Mouse (Mus musculus) lung, postnatal 0 days (tissue): ENCODE data around the gene Atf7ip. TPM values are rescaled to one million over a fixed set of nuclear protein-coding genes. Genes with fewer than 3 reads are reported as not detected.
A peak's percentile ranks its signal among the peaks of the same experiment; 100 is the strongest.

Experiments
- ATAC-seq: fragments of 200-750 bp; cut with Nextera tagmentation; 2 replicates; pipeline ENCODE4 v1.8.0; 2017; ENCODE audit warnings: moderate library complexity
- DNase-seq: peaks from one replicate; pipeline ENCODE4 v3.0.0-alpha.2; 2016; ENCODE audit warnings: low spot score
- H3K27ac ChIP-seq: fragments of 300-500 bp; sonication (generic); 2 replicates; pipeline ENCODE4 v1.5.1; 2014; ENCODE audit warnings: antibody characterized with exemption, mild to moderate bottlenecking, low read length, mixed read lengths
- H3K27me3 ChIP-seq: fragments of 300-500 bp; sonication (generic); replicated peaks from 2 replicates; pipeline ENCODE4 v1.6.1; 2014; ENCODE audit warnings: low read length, mixed read lengths; ENCODE audit not compliant: insufficient read depth
- H3K36me3 ChIP-seq: fragments of 300-500 bp; sonication (generic); 2 replicates; pipeline ENCODE4 v1.6.1; 2014; ENCODE audit warnings: low read length, mixed read lengths; ENCODE audit not compliant: insufficient read depth
- H3K4me1 ChIP-seq: fragments of 300-500 bp; sonication (generic); 2 replicates; pipeline ENCODE4 v1.6.1; 2014; ENCODE audit warnings: antibody characterized with exemption, low read depth, low read length, mixed read lengths; ENCODE audit not compliant: insufficient read depth
- H3K4me2 ChIP-seq: fragments of 300-500 bp; sonication (generic); replicated peaks from 2 replicates; pipeline ENCODE4 v1.6.1; 2014; ENCODE audit warnings: low read depth, mild to moderate bottlenecking, low read length, moderate library complexity, mixed read lengths
- H3K4me3 ChIP-seq: fragments of 300-500 bp; sonication (generic); 2 replicates; pipeline ENCODE4 v1.5.1; 2014; ENCODE audit warnings: low read depth, low read length
- H3K9ac ChIP-seq: fragments of 300-500 bp; sonication (generic); replicated peaks from 2 replicates; pipeline ENCODE4 v1.6.1; 2014; ENCODE audit warnings: low read depth, mild to moderate bottlenecking
- H3K9me3 ChIP-seq: fragments of 300-500 bp; sonication (generic); 2 replicates; pipeline ENCODE4 v1.6.1; 2016; ENCODE audit warnings: low read length, mixed read lengths
- CTCF ChIP-seq: IDR thresholded peaks from 2 replicates; pipeline ENCODE4 v1.5.1; 2016; ENCODE audit warnings: antibody characterized with exemption, mild to moderate bottlenecking
- EP300 ChIP-seq: IDR thresholded peaks from 2 replicates; pipeline ENCODE4 v1.6.1; 2016; ENCODE audit warnings: antibody characterized with exemption, mild to moderate bottlenecking, control low read depth
- WGBS: fragments of 180-500 bp; shearing (Covaris S2); extraction: QIAGEN DNeasy Blood & Tissue Kit; methylation state at CpG from one replicate; pipeline ENCODE4 v1.1.7; 2014; 5-methylcytosine and 5-hydroxymethylcytosine counted together
- polyA plus RNA-seq: library from polyadenylated mRNA; unstranded; fragments of >200 nt; fragmentation: Nextera tagmentation; extraction: Ambion mirVana; gene quantifications from 2 replicates; pipeline ENCODE4 v1.2.1, GENCODE M21; 2015

Atf7ip gene
- polyA plus RNA-seq, 1 experiment from 2014 or later: 13.9 TPM

DNA sequence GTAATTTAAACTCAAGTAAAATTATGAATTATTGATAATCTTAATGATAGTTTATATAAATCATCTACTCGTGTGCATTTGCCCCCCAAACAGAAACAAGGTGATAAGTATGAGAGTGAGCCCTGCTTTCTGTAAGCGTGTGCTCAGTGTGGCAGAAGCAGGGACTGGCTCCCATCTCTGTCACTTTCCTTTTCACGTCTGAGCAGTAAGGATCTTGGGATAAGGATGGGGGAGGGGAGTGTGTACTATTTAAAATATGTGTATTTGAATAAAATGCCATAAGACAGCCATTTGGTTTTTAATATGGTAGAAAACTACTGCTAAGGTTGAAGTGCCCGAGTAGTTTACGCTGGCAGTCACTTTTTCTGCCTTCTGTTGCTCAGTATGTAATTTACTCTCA, 29.2 kb downstream of the Atf7ip start:
- Histone ChIP-seq H3K4me2 (0 out of 2 replicates have a peak overlapping the region, but pooled peaks have one; percentile 17), H3K36me3 (no peaks in the 10 kb centered on the region), H3K9ac (no peak overlapping the region), H3K27ac (no peak overlapping the region), H3K4me1 (peaks cover 6% of the 10 kb centered on the region; the same call in 1 of the 2 replicates), H3K4me3 (no peak overlapping the region), H3K27me3 (no peaks in the 10 kb centered on the region), H3K9me3 (no peaks in the 10 kb centered on the region)
- ATAC-seq (no peak), DNase-seq (peak; percentile 60)
- no peak for TF ChIP-seq EP300
- TF ChIP-seq CTCF: no peak
- 34% methylated on average over 5 of the region's 5 CpGs for WGBS

- WGBS: 56% methylated on average over 5 of the region's 5 CpGs
These were observed 30.2 kb downstream of the Atf7ip start for GRCm38 (mm10) chr6:136536121-136536520.

GRCm38 (mm10) chr6:136541350-136541749, 35.4 kb downstream of the Atf7ip start:
- no peaks in the 10 kb centered on the region for H3K9me3 ChIP-seq
- H3K27me3 ChIP-seq: no peaks in the 10 kb centered on the region
- peaks cover 10% of the 10 kb centered on the region; the same call in 1 of the 2 replicates for H3K4me1 ChIP-seq
- no peaks in the 10 kb centered on the region for H3K36me3 ChIP-seq
- TF ChIP-seq CTCF (no peak), EP300 (no peak)
- no peak overlapping the region for H3K9ac ChIP-seq
- no peak overlapping the region for H3K27ac ChIP-seq
- DNase-seq: no peak
- 76% methylated on average over 5 of the region's 5 CpGs for WGBS
- no peak overlapping the region for H3K4me2 ChIP-seq
- no peak overlapping the region for H3K4me3 ChIP-seq
- no peak for ATAC-seq

More at GRCm38 (mm10) chr6:136536121-136536520, 30.2 kb downstream of the Atf7ip start:
- Histone ChIP-seq H3K36me3 (no peaks in the 10 kb centered on the region), H3K27ac (no peak overlapping the region), H3K9me3 (no peaks in the 10 kb centered on the region), H3K27me3 (no peaks in the 10 kb centered on the region), H3K4me1 (peaks cover 6% of the 10 kb centered on the region; the same call in 1 of the 2 replicates), H3K4me2 (no peak overlapping the region), H3K9ac (no peak overlapping the region), H3K4me3 (no peak overlapping the region)
- DNase-seq (no peak), ATAC-seq (no peak)
- no peak for TF ChIP-seq EP300
- no peak for TF ChIP-seq CTCF

DNA sequence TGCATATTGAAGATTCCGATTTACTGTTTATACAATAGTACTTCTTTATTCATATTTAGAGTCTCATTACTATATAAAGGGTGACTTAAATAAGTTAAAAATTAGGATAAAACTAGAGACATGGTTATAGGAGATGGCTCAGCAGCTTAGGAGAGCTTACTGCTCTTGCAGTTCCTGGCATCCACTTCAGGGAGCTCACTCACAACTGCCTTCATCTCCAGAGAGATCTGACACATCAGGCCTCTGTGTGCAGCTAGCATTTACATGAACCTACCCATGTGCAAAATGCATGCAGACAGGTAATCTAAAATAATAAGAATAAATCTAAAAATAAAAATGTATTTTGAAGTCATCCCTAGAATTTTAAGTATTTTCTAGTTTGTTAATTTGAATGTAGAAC, 36.1 kb downstream of the Atf7ip start:
- peaks cover 10% of the 10 kb centered on the region; the same call in 1 of the 2 replicates for H3K4me1 ChIP-seq
- H3K9ac ChIP-seq: no peak overlapping the region
- H3K36me3 ChIP-seq: no peaks in the 10 kb centered on the region
- DNase-seq: no peak
- no peak overlapping the region for H3K27ac ChIP-seq
- H3K27me3 ChIP-seq: no peaks in the 10 kb centered on the region
- WGBS: 66% methylated on average over 1 of the region's 1 CpGs
- H3K4me2 ChIP-seq: no peak overlapping the region
- TF ChIP-seq EP300 (no peak), CTCF (no peak)
- no peaks in the 10 kb centered on the region for H3K9me3 ChIP-seq
- ATAC-seq: no peak
- H3K4me3 ChIP-seq: no peak overlapping the region

- ATAC-seq (peak; percentile 93), DNase-seq (peak; percentile 91)
- H3K36me3 ChIP-seq: no peaks in the 10 kb centered on the region
- H3K4me2 ChIP-seq: peak overlapping the region; percentile 35
- H3K9me3 ChIP-seq: no peaks in the 10 kb centered on the region
- H3K4me1 ChIP-seq: peaks cover 12% of the 10 kb centered on the region; the same call in 1 of the 2 replicates
- H3K9ac ChIP-seq: no peak overlapping the region; the same call in 1 of the 2 replicates
- no peaks in the 10 kb centered on the region for H3K27me3 ChIP-seq
- TF ChIP-seq EP300: 0 out of 2 replicates have a peak, but pooled peaks have one; percentile 22
- peak; percentile 34 for TF ChIP-seq CTCF
- no peak overlapping the region; the same call in 1 of the 2 replicates for H3K4me3 ChIP-seq
- WGBS: 4% methylated on average over 6 of the region's 6 CpGs
- H3K27ac ChIP-seq: peak overlapping the region; percentile 65
These were observed 37.2 kb downstream of the Atf7ip start for GRCm38 (mm10) chr6:136543164-136543563.

GRCm38 (mm10) chr6:136545284-136545870, 39.4 kb downstream of the Atf7ip start:
- peaks cover 18% of the 10 kb centered on the region; the same call in 1 of the 2 replicates for H3K4me1 ChIP-seq
- H3K27me3 ChIP-seq: no peaks in the 10 kb centered on the region
- H3K27ac ChIP-seq: no peak overlapping the region
- DNase-seq: no peak
- 77% methylated on average over 11 of the region's 11 CpGs for WGBS
- H3K4me3 ChIP-seq: no peak overlapping the region
- no peaks in the 10 kb centered on the region for H3K36me3 ChIP-seq
- H3K9ac ChIP-seq: no peak overlapping the region
- ATAC-seq: no peak
- no peak for TF ChIP-seq EP300
- TF ChIP-seq CTCF: no peak
- no peak overlapping the region for H3K4me2 ChIP-seq
- no peaks in the 10 kb centered on the region for H3K9me3 ChIP-seq
